Mouse (Mus musculus): Measurements from ENCODE around the gene Pbx1.
"Not testable (repeated sequence)": the region's sequence is repeated elsewhere in the genome, so short reads cannot be mapped to it uniquely, and the experiment has no call there.

The Pbx1 gene

DNA sequence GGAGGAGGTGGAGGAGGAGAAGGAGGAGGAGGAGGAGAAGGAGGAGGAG lies at the start of gene Pbx1:
Pbx1 (minus strand) TSS at position 39 of the 49 bp plus-strand sequence.
- in situ Hi-C loops (cut with MboI; ENCODE audit: unreplicated experiment in 2 of 2) = not testable (repeated sequence)

DNA sequence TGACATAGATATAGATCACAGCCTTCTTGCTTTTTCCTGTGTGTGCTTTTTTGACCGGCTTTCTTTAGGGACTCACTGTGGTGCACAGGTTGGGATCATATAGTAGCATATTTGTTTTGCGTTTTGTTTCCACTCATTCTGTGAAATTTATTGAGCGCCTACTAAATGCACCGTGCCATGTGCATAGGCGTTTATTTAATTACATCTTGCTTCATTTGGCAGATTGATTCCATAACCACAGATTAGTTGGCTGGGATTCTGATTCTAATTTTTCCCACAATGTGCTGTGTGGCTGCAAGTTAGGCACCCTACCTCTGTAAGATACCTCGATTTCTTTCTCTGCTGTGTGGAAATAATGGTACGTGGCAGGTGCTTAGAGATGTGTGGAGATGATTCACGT lies 47.6 kb upstream of the Pbx1 start:
- in situ Hi-C loops (cut with MboI; ENCODE audit: unreplicated experiment in 2 of 2) = no loop called here

DNA sequence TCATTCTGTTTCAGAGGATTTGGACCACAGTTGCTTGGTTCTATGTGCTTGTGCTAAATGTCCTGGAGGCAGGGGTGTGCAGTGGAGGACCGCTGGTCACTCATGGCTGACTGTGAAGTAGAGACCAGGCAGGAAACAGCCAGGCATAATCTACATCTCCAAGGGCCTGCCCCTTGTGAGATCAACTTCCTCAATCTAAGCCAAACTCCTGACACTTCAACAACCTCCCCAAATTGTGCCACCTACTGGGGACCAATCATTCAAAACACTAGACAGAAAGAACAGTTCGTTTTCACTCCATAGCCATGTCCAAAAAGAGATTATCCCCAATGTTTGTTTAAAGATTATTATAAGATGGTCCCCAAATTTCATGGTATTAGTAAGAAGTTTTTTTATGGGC lies 46.8 kb upstream of the Pbx1 start:
- in situ Hi-C loops (cut with MboI; ENCODE audit: unreplicated experiment in 2 of 2) = no loop called here

DNA sequence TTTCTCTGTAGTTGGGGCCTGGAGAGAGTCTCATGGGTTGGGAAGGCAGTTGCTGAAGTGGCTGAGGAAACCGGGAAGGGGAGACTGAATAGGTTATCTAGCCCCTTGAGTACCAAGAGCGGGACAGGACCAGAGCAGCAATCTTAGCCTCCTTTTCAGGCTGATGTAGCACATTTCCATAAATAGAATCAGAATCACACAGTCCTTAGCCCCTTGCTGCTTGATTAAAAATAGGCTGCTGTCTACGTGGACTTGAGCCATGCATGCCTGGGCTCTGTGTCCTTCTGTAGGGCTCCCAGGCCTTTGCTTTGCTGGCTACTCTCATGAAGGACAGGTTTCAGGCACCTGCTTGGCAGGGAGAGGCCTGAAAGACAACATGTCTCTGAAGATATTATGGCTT lies 44.8 kb upstream of the Pbx1 start:
- in situ Hi-C loops (cut with MboI; ENCODE audit: unreplicated experiment in 2 of 2) = no loop called here

DNA sequence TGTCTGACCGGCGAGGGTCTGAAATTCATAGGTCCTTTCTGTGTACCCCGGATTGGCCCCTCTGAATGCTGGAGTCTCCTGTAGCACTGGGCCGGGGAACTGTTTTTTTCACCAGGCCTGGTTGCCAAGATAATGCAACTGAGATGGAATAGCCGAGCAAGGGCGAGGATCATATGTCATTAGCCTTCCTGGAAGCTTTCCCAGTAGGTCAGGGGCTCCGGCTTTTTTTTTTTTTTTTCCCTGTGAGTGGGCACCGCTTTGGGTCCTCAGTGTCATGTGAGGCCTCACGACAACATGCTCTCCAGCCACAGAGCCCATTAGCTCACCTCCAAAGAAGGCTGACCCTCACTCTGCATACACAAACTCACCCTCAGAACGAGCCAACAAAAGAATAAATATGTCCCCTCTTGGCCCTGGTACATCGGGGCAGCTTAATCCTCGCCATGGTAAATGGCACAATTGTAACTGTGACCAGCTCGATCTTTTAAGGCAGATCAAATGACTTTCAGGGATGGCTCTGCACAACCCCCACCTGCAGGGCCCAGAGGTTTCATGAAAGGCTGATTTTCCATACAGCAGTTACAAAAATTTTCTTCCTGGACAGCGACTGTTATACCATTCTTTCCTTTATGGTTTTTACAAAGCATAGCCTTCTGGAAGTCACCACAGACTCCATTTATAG lies 44.3 kb upstream of the Pbx1 start:
- in situ Hi-C loops (cut with MboI; ENCODE audit: unreplicated experiment in 2 of 2) = no loop called here

DNA sequence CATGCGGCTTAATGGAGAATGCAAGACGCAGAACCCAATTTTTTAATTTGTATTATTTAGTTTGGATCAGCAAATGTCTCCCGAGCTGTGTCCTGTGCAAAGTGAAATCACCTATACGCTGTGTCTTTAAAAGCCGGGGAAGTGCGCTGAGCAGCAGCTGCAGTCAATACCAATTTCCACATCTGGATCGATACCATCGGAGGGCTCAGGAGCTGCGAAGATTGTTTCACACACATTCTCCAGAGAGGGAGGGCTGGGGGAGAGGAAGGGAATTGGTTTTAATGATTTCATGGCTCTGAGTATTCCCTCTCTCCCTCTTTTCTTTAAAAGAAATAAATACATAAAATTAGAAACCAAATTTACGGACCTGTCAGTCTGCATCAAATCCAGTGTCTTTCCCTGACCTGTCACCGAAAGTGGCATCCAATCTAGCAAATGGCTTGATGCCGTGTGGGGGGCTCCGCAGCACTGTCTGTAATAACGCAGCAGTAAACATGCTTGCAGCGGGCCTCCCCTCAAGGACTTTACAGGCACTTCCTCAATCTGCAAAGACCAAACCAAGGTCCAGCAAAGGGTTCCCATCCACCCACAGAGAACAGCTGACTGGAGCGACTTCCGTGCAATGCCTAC lies 43.6 kb upstream of the Pbx1 start:
- in situ Hi-C loops (cut with MboI; ENCODE audit: unreplicated experiment in 2 of 2) = no loop called here

DNA sequence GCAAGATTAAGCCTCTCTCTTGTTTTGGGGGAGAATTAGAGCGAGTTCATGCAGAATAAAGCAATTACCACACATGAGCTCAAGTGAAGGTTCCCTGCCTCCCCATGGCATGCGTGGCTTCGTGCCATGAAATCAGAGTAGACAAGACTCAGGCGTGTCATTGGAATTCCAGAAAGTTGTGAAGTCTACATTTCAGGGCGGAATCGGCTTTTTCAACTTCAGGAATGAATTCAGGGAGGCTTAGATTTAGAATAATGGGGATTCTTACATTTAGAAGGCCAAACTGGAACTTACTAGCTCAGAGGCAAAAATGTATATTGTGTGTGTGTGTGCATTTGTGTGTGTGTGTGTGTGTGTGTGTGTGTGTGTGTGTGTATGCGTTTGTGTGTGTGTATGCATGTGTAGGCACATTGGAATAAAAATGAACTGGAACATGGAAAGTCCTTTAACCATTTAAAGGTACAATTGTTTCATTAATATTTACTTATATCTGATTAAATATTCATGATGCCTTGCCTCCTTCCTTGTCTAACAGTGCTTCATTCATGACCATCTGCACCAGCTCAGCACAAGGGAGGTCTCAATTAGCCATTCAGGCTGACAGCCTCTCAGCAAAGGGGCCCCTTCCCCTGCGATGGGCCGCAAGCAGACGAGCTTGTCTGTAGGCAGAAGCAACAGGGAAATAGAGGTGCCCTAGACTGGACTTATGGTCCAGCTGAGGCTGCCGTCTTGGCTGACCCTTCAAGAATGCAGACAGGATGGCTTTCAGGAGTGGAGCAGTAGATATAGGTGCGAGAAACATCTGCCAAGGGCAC lies 41.4 kb upstream of the Pbx1 start:
- in situ Hi-C loops (cut with MboI; ENCODE audit: unreplicated experiment in 2 of 2) = no loop called here

DNA sequence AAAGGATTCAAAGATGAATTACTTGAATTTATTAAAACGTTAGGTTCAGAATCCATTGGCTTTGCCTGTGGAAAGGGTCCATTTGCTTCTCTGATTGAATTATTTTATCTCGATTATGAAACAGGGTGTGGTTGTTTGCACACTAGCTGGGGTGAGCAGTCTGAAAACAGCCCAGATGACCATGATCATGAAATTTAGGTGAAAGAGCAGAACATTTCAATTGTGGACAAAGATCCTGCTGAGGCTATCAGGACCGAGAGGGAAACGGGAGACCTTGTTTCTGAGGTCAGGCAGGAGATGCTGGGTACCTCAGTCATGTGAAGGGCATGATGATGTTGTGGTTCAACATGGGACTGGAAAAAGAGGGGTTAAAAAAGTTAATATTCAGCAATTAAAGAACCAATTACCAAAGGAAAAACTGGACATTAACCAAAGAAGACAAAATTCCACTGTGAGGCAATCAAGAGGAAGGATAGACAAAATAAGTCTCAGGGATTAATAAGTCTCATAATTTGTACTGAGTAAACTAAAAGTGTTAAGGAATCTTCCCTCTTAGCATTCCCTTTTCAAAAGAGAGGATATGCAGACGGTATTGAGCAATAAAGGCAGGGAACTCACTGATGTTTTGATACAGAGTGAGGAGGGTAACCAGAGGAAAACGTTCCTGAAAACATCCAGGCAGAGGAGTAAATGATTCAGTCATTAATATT lies 40.6 kb upstream of the Pbx1 start:
- in situ Hi-C loops (cut with MboI; ENCODE audit: unreplicated experiment in 2 of 2) = no loop called here

DNA sequence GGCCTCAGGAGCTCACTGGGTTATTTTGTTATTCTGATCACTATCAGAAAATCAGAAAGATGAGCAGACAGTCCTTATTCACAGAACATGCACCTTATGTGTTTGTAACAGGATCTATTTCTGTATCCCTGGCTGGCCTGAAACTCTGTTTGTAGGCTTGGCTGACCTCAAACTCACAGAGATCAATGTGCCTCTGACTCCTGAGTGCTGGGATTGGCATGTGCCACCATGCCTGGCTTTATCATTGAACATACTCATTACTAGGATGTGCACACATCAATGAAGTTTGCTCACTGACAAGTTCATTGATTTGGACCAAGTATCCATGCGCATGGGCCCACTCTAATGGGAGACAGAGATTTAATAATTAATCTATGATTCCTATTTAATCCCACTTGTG lies 27.4 kb upstream of the Pbx1 start:
- in situ Hi-C loops (cut with MboI; ENCODE audit: unreplicated experiment in 2 of 2) = no loop called here

DNA sequence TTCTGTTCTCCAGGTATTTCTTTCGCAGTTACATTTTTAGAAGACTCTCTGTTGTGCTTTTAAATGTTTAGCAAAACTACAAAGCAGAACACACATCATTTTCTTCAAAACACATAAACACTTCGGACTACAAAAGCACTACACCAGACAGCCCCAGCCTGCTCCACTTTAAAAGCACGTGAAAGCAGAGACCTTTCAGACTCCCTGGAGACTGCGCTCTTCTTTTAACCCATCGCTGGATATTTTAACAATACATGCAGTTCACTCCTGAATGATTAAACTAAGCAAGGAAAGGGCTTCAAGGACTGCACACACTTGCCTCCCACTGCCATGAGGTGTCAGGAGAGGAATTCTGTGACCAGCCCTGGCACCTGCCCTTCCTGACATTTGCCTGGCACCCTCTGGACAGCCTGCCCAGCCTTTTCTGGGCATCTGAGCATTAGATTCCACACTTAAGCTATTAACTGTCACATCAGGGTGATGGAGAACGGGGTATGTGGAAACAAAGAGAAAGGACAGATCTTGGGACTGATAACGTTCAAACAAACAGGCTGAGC lies 25.2 kb upstream of the Pbx1 start:
- in situ Hi-C loops (cut with MboI; ENCODE audit: unreplicated experiment in 2 of 2) = no loop called here

DNA sequence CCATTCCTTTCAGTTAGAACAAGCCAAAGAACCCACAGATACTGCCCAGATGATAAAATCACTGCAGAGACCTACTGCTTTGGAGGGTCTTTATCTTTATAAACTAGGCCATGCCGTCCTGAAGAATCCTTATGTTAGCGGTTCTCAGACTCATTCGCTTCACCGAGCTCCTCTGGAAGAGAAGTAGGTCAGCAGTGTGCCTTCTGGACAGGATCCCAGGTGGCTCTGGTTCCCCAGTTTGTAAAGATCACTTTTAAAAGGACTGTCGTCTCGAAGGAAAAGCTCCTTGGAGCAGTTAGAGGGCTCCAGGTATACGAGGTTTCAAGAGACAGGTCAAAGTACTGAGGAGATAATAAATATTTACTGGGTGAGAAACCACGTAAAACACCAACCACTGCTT lies 23.1 kb upstream of the Pbx1 start:
- in situ Hi-C loops (cut with MboI; ENCODE audit: unreplicated experiment in 2 of 2) = no loop called here

DNA sequence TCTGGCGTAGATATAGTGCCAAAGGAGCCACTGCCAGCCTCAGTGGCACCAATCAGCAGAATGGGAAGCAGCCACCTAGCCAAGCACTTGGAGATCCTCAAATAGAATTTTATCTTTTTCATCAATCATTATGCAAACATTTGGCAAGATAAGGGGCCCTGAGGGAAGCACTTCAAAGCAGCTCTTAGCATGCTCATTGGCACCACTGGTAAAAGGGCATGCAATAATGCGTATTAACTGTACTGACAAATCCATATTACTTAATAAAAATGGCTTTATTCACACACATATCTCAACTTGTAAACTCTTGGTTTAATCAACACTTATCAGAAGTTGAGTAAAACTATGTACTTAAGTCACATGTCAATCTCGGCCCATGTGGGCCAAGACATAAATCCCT lies 1.6 kb upstream of the Pbx1 start:
- in situ Hi-C loops (cut with MboI; ENCODE audit: unreplicated experiment in 2 of 2) = no loop called here

DNA sequence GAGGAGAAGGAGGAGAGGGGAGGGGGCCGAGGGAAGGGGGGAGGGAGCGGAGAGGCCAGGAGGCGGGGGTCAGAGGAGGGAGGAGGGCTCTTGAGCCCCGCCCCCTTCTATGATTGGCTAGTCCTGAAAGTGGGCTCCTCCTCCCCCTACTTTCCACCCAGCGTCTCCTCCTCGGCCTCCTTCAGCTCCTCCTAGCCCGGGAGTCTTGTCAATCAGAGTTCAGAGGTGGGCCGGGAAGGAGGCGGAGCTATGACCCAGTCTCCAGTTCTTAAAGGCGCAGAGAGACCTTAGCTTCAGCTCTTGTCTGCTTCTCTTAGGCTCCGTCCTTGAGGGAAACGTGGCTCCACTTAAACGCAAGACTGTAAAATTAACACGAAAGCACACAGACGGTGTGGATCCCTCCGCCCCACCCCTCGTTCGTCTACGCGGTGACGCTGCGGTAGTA lies 233 bp upstream of the Pbx1 start:
- in situ Hi-C loops (cut with MboI; ENCODE audit: unreplicated experiment in 2 of 2) = no loop called here

DNA sequence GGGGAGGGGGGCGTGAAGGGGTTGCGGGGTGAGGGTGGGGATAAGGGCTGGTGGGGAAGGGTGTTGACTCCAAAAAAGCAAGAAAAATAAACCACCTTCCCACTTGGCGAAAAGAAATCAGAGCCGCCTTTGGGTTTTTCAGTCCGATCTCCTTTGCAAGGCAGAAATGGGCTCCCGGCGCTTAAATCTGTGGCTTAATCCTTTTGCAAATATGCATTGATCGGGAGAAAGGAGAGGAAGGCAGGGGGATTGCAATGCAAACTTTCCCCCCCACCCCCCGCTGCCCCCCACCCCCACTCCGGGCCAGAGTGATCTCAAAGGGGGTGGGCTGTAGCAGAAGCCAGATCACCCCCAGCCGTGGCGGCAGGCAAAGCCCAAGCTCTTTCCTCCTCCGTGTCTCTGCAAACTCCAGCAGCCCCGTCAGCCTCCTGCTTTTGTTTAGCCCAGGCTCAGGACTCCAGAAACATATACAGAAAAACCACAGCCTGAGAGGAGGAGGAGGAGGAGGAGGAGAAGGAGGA lies 299 bp downstream of the Pbx1 start:
- in situ Hi-C loops (cut with MboI; ENCODE audit: unreplicated experiment in 2 of 2) = no loop called here

DNA sequence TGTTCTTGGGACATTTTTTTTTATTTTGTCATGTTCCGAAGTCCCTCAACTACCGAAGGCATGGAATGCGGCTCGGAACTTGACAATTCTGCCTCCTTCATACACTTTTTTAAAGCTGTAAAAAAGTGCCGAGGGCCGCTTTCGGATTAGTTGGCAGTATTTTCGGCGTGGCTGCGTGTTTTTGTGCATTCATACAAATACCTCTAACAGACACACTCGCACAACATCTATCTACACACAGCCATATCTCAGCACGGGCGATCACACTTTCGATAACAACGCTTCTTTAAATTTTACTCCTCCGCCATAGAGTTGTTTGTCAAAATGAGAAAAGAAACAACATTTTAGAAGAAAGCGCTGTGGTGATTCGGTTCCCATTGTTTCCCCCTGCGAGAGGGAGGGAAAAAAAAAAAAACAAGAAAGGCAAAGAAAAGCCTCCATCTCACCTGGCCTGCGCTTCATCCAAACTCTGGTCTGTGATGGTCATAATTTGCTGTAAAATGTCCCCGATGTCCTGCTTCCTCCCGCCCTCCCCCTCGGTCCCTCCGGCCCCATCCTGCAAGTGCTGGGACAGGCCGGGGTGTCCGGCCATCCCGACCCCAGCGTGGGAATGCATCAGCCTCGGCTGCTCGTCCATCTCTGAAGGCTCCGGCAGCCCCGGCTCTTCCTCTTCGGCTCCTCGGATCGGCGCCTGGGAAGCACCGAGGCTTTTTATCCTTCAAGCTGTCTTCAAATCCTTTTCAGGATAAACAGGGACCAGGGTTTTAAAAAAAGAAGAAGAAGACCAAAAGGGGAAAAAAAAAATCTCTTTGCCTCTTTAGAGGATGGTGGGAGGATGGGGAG lies 981 bp downstream of the Pbx1 start:
- in situ Hi-C loops (cut with MboI; ENCODE audit: unreplicated experiment in 2 of 2) = no loop called here

DNA sequence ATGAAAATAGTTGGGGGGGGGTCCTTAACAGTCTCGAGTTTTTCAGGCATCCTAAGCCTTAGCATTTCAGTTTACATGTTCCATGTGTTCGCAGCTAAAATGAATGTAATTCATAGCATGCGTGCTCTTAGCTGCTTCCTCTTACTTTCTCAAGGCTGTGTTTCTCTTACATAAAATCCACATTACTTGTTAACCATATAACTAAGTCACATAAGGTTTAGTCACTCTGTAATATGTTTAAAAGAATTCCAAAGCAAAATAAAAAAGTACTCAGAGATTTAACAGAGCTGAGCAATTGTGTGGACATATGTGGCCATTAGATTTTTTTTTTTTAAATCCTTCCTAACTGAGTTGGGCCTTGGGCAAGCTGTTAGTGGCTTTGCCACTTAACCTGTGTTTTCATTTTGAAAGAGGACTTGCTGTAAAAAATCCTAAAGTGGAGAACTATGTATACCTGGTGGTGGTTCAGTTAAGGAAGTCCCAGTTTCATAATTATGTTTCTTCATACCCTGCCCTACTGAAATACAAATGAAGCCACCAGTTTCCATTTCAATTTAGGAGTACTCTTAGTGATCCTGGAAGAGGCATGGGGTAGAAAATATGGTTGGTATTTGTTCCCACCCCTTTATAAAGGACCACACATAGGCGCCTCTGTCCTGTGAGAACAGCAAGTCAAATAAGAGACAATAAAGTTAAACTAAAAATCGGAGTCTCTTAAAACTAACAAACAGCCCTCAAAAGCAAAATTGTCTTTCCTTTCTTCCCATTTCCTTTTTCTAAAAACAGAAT lies 2.0 kb downstream of the Pbx1 start:
- in situ Hi-C loops (cut with MboI; ENCODE audit: unreplicated experiment in 2 of 2) = no loop called here

DNA sequence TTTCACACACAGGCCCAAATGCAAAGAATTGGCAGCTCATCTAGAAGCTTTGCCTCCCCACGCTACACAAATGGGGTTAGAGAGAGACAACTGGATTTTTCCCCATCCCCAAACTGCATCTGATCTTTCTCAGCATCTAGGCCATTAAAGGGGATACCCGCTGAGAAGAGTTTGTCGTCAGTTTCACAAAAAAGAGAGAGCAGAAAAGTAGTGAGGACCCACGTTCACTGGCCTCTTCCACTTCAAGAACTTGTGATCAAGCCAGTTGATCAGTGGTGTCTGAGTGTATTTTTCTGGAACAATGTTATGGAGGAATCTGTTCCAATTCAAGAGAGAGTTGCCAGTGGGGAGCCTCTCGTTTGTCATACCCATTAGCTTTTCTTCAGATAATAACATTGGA lies 2.7 kb downstream of the Pbx1 start:
- in situ Hi-C loops (cut with MboI; ENCODE audit: unreplicated experiment in 2 of 2) = no loop called here

DNA sequence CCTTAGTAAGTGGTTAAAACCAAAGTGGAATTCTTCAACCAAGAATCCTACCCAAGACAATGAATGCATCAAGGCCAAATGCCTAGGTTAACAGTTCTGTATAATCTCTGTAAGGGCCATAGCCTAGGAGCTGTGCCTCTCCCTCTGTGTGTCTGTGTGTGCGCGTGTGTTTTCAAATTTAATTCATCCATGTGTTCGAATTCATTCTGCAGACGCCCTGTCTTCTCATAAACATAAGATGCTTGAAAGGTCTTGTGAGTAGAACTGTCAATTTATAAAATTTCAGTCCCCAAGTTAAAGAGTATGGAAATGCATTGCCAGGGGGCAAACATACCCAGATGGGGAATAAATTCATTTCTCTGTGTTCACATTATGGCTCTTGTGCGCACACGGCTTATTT lies 3.8 kb downstream of the Pbx1 start:
- in situ Hi-C loops (cut with MboI; ENCODE audit: unreplicated experiment in 2 of 2) = no loop called here

DNA sequence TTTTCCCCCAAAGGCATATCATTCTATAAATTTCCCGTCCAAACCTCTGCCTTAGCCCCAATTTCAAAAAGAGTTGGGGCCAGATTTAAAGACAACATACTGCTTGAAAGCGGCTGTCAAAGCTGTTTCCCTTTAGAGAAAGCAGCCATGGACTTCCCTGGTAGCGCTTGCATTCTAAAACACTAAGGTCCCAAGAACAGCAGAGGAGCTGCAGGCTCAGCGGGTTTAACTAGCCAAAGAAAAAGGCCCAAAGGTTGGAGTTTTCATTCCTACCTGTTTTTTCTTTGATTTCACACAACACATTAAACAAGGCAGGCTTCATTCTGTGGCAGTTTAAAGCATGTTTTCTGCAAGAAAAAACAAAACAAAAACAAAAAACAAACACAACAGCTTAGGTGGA lies 4.5 kb downstream of the Pbx1 start:
- in situ Hi-C loops (cut with MboI; ENCODE audit: unreplicated experiment in 2 of 2) = no loop called here

DNA sequence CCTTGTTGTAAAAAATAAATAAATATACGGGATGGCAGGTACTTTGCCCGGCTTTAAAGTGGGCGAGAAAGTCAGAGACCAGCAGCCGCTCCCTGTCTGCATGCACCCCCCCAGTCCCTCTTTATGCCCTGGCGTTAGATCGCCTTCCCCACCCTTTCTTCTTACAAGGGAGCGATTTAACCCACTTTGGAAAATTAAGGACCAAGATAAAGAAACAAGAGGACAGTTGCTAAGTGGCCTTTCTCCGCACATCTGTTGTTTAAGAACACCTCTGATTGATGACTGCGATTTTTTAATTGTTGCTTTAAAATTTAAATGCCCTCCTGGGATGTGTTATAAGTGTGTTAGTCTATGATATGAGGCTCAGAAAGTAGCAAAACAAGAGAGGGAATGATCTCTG lies 5.2 kb downstream of the Pbx1 start:
- in situ Hi-C loops (cut with MboI; ENCODE audit: unreplicated experiment in 2 of 2) = no loop called here

Data from v-Abl transformed pro-B cells (cell line).